Mouse (Mus musculus): ENCODE results near the gene Kctd8. TPM values are rescaled to one million over a fixed set of nuclear protein-coding genes. Genes with fewer than 3 reads are reported as not detected.

The Kctd8 gene
- total RNA-seq, 2 experiments from 2014 or later, result 0.54 to 0.67 TPM

GRCm38 (mm10) chr5:69159897-69160509 is 181.5 kb downstream of the Kctd8 start:
- no peak for DNase-seq (ENCODE audit: low spot score in 2 of 2)

- no peak for DNase-seq (ENCODE audit: low spot score in 2 of 2)
These were observed 185.0 kb downstream of the Kctd8 start for GRCm38 (mm10) chr5:69156489-69156888.

- no peak for DNase-seq (ENCODE audit: low spot score in 2 of 2)
These were observed 195.7 kb downstream of the Kctd8 start for GRCm38 (mm10) chr5:69145827-69146226.

GRCm38 (mm10) chr5:69141082-69141481 is 200.4 kb downstream of the Kctd8 start:
- no peak for DNase-seq (ENCODE audit: low spot score in 2 of 2)

GRCm38 (mm10) chr5:69108718-69109117 is 232.8 kb downstream of the Kctd8 start:
- no peak for DNase-seq (ENCODE audit: low spot score in 2 of 2)

- no peak for DNase-seq (ENCODE audit: low spot score in 2 of 2)
These were observed 252.6 kb downstream of the Kctd8 start for GRCm38 (mm10) chr5:69088912-69089311.

Small RNA genes within 50 kb of the gene (microRNA-seq; reads per million reads assigned to microRNA genes)
- gene Gm24368, result not detected

Other genes starting within 250 kb of the Kctd8 start
- 1 to 10 TPM in 1 of 2 experiments, under 1 TPM in 1; 0.73 to 2.0 TPM for gene Yipf7, start 201.0 kb upstream of the Kctd8 start, total RNA-seq (2021)
- gene Guf1, start 215.2 kb upstream of the Kctd8 start, total RNA-seq (2021), result 10 to 100 TPM; 36.7 to 37.4 TPM

Data from adrenal gland, postnatal 4 days (tissue).